Mouse (Mus musculus): ENCODE data around the gene Ddx42. TPM values are rescaled to one million over a fixed set of nuclear protein-coding genes. Genes with fewer than 3 reads are reported as not detected.

Ddx42 gene
- total RNA-seq, 4 experiments from 2014 or later, result 64.8 to 69.6 (median 68.7) TPM

Other genes with a start within 250 kb of the Ddx42 start
- gene Ace, start 249.0 kb upstream of the Ddx42 start, total RNA-seq (2022), result 10 to 100 TPM; 18.6 to 24.5 (median 20.5) TPM
- not detected for gene Ace3, start 222.3 kb upstream of the Ddx42 start, total RNA-seq (2022)
- 1 to 10 TPM; 1.9 to 2.6 (median 2.2) TPM for gene Kcnh6, start 208.8 kb upstream of the Ddx42 start, total RNA-seq (2022)
- gene Dcaf7, start 180.1 kb upstream of the Ddx42 start, total RNA-seq (2022), result 100 to 1,000 TPM; 126 to 137 (median 132) TPM
- 10 to 100 TPM; 16.1 to 18.2 (median 17.2) TPM for gene Taco1, start 150.9 kb upstream of the Ddx42 start, total RNA-seq (2022)
- 10 to 100 TPM; 28.2 to 31.8 (median 28.7) TPM for gene Map3k3, start 132.3 kb upstream of the Ddx42 start, total RNA-seq (2022)
- 1 to 10 TPM in 1 of 4 experiments, not detected in 3; 1.7 TPM for gene Gm10840, start 56.1 kb upstream of the Ddx42 start, total RNA-seq (2022)
- 10 to 100 TPM; 79.3 to 90.2 (median 86.9) TPM for gene Limd2, start 56.1 kb upstream of the Ddx42 start, total RNA-seq (2022)
- 10 to 100 TPM; 29.0 to 34.0 (median 30.3) TPM for gene Strada, start 14.8 kb upstream of the Ddx42 start, total RNA-seq (2022)
- 10 to 100 TPM; 83.3 to 93.9 (median 86.2) TPM for gene Ccdc47, start 582 bp upstream of the Ddx42 start, total RNA-seq (2022)
- gene Ftsj3, start 39.2 kb downstream of the Ddx42 start, total RNA-seq (2022), result 10 to 100 TPM; 24.2 to 34.4 (median 29.6) TPM
- gene Psmc5, start 39.2 kb downstream of the Ddx42 start, total RNA-seq (2022), result 100 to 1,000 TPM; 185 to 217 (median 197) TPM
- gene Smarcd2, start 56.0 kb downstream of the Ddx42 start, total RNA-seq (2022), result 10 to 100 TPM; 12.2 to 20.5 (median 19.4) TPM
- gene Tcam1, start 59.7 kb downstream of the Ddx42 start, total RNA-seq (2022), result under 1 TPM in 3 of 4 experiments, not detected in 1; 0.14 to 0.17 (median 0.16) TPM
- 10 to 100 TPM in 1 of 4 experiments, 1 to 10 TPM in 1, not detected in 2; 1.1 to 16.8 TPM for gene Gh, start 84.9 kb downstream of the Ddx42 start, total RNA-seq (2022)
- under 1 TPM in 2 of 4 experiments, not detected in 2; 0.26 to 0.93 TPM for gene Cd79b, start 97.8 kb downstream of the Ddx42 start, total RNA-seq (2022)
- under 1 TPM in 3 of 4 experiments, not detected in 1; 0.04 to 0.43 (median 0.11) TPM for gene Scn4a, start 136.4 kb downstream of the Ddx42 start, total RNA-seq (2022)
- gene Prr29, start 148.5 kb downstream of the Ddx42 start, total RNA-seq (2022), result not detected
- gene Icam2, start 171.1 kb downstream of the Ddx42 start, total RNA-seq (2022), result 1 to 10 TPM; 2.0 to 2.3 (median 2.2) TPM

Measured in left cerebral cortex, adult 8-10 months (tissue).